Mouse (Mus musculus) MEL (cell line): ENCODE measurements around the gene Iqck.

Experiments used
- CTCF ChIP-seq, 3 experiments: IDR thresholded peaks in 2 of 3; conservative IDR thresholded peaks in 1 of 3; 2 replicates each; pipeline ENCODE4 v1.5.1; 2011 to 2012; ENCODE audit warnings: low read length in 3 of 3, low read depth in 2 of 3, mild to moderate bottlenecking in 2 of 3, improper control_type of control experiment in 1 of 3, inconsistent platforms in 1 of 3, mixed read lengths in 1 of 3, moderate library complexity in 1 of 3; ENCODE audit not compliant: control insufficient read depth in 1 of 3, insufficient read depth in 1 of 3, poor library complexity in 1 of 3, severe bottlenecking in 1 of 3
- ZC3H11A ChIP-seq: IDR thresholded peaks from 2 replicates; pipeline ENCODE4 v1.6.1; 2012; ENCODE audit warnings: low read depth, mild to moderate bottlenecking, inconsistent platforms, low read length, improper control_type of control experiment
- ZMIZ1 ChIP-seq: IDR thresholded peaks from 2 replicates; pipeline ENCODE4 v1.6.1; 2012; ENCODE audit warnings: low read depth, mild to moderate bottlenecking, inconsistent platforms, low read length, improper control_type of control experiment, moderate library complexity

DNA sequence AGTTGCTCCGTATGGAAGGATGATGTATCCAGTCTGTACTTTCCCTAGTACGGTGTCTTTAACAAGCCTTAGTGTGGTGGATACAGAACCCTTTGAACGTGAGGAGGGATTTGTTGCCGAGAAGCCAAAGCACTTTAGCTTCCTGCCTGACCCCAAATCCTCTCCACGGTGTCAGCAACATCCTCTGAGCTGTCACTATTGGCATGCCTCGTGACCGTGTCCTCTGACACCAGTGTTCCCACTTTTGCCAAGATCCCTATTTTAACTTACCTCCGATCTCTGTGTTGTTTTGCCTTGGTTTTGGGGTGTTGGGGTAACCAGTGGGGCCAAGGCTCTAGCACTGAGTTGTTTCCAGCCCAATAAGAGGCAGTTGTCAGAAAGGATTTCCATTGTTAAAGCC lies 115.9 kb downstream of the Iqck start:
- TF ChIP-seq ZC3H11A (no peak), ZMIZ1 (no peak), CTCF (IDR thresholded peaks at IDR 0.05 in 2 of 3, conservative IDR thresholded peaks at IDR 0.05 in 1 of 3; ENCODE audit: control insufficient read depth in 1 of 3, insufficient read depth in 1 of 3, low read depth in 2 of 3, low read length in 3 of 3, poor library complexity in 1 of 3, severe bottlenecking in 1 of 3) (no peak)
